Mouse (Mus musculus): Measurements from ENCODE around the gene Csnk2b. TPM values are rescaled to one million over a fixed set of nuclear protein-coding genes. Genes with fewer than 3 reads are reported as not detected.
"Not testable (repeated sequence)": the region's sequence is repeated elsewhere in the genome, so short reads cannot be mapped to it uniquely, and the experiment has no call there.

Gene Csnk2b
- polyA plus RNA-seq, 1 experiment from 2014 or later = 290 TPM

- no peak for DNase-seq (ENCODE audit: low spot score)
- no peak for ATAC-seq (ENCODE audit: insufficient number of reproducible peaks, low FRiP score, low TSS enrichment, low read depth)
- H3K36me3 ChIP-seq (ENCODE audit: control insufficient read depth, insufficient read depth, low read length) = no peaks in the 10 kb centered on the region
- no peak within 1 kb of the TSS for H3K27ac ChIP-seq (replicated peaks; ENCODE audit: low read depth, low read length)
- H3K4me3 ChIP-seq (ENCODE audit: low read depth, low read length) = no peak within 1 kb of the TSS
- no peak within 1 kb of the TSS for H3K9ac ChIP-seq (ENCODE audit: low read length)
- H3K4me1 ChIP-seq (ENCODE audit: control insufficient read depth, insufficient read depth, low read length) = peaks cover 10% of the 10 kb centered on the region
- no peak within 1 kb of the TSS for H3K4me2 ChIP-seq (ENCODE audit: low read depth, severe bottlenecking)
- H3K27me3 ChIP-seq (ENCODE audit: control insufficient read depth, insufficient read depth, low read length) = no peaks in the 10 kb centered on the region
- WGBS = 84% methylated on average over 15 of the region's 15 CpGs
- H3K9me3 ChIP-seq (ENCODE audit: control insufficient read depth, low read length) = no peaks in the 10 kb centered on the region
These were observed 9.8 kb upstream of the Csnk2b start, which contains the start of gene Apom for GRCm38 (mm10) chr17:35131500-35132173. Apom (minus strand) TSS chr17:35132050.

- no peak for ATAC-seq (ENCODE audit: insufficient number of reproducible peaks, low FRiP score, low TSS enrichment, low read depth)
- Histone ChIP-seq H3K9me3 (ENCODE audit: control insufficient read depth, low read length) (no peaks in the 10 kb centered on the region), H3K4me2 (ENCODE audit: low read depth, severe bottlenecking) (no peak overlapping the region), H3K4me3 (ENCODE audit: low read depth, low read length) (no peak overlapping the region), H3K9ac (ENCODE audit: low read length) (no peak overlapping the region), H3K4me1 (ENCODE audit: control insufficient read depth, insufficient read depth, low read length) (0 out of 2 replicates have a peak, but pooled peaks cover 8% of the 10 kb centered on the region), H3K36me3 (ENCODE audit: control insufficient read depth, insufficient read depth, low read length) (no peaks in the 10 kb centered on the region), H3K27me3 (ENCODE audit: control insufficient read depth, insufficient read depth, low read length) (no peaks in the 10 kb centered on the region), H3K27ac (replicated peaks; ENCODE audit: low read depth, low read length) (no peak overlapping the region)
- 86% methylated on average over 8 of the region's 8 CpGs for WGBS
- no peak for DNase-seq (ENCODE audit: low spot score)
These were observed 9.2 kb upstream of the Csnk2b start for GRCm38 (mm10) chr17:35131038-35131437.

GRCm38 (mm10) chr17:35128996-35129395 is 7.1 kb upstream of the Csnk2b start:
- DNase-seq (ENCODE audit: low spot score) = no peak
- no peaks in the 10 kb centered on the region for H3K27me3 ChIP-seq (ENCODE audit: control insufficient read depth, insufficient read depth, low read length)
- no peak overlapping the region for H3K9ac ChIP-seq (ENCODE audit: low read length)
- H3K4me2 ChIP-seq (ENCODE audit: low read depth, severe bottlenecking) = no peak overlapping the region
- no peak overlapping the region for H3K4me3 ChIP-seq (ENCODE audit: low read depth, low read length)
- H3K4me1 ChIP-seq (ENCODE audit: control insufficient read depth, insufficient read depth, low read length) = peaks cover 12% of the 10 kb centered on the region; the same call in 1 of the 2 replicates
- H3K27ac ChIP-seq (replicated peaks; ENCODE audit: low read depth, low read length) = no peak overlapping the region
- no peak for ATAC-seq (ENCODE audit: insufficient number of reproducible peaks, low FRiP score, low TSS enrichment, low read depth)
- no peaks in the 10 kb centered on the region for H3K9me3 ChIP-seq (ENCODE audit: control insufficient read depth, low read length)
- WGBS = 78% methylated on average over 11 of the region's 11 CpGs
- 0 out of 2 replicates have a peak, but pooled peaks cover 3% of the 10 kb centered on the region for H3K36me3 ChIP-seq (ENCODE audit: control insufficient read depth, insufficient read depth, low read length)

- WGBS = 73% methylated on average over 13 of the region's 13 CpGs
- Histone ChIP-seq H3K4me3 (ENCODE audit: low read depth, low read length) (peak overlapping the region; percentile 66), H3K27ac (replicated peaks; ENCODE audit: low read depth, low read length) (no peak overlapping the region), H3K9me3 (ENCODE audit: control insufficient read depth, low read length) (no peaks in the 10 kb centered on the region), H3K27me3 (ENCODE audit: control insufficient read depth, insufficient read depth, low read length) (no peaks in the 10 kb centered on the region), H3K9ac (ENCODE audit: low read length) (no peak overlapping the region), H3K4me2 (ENCODE audit: low read depth, severe bottlenecking) (peak overlapping the region; percentile 81), H3K36me3 (ENCODE audit: control insufficient read depth, insufficient read depth, low read length) (0 out of 2 replicates have a peak, but pooled peaks cover 3% of the 10 kb centered on the region), H3K4me1 (ENCODE audit: control insufficient read depth, insufficient read depth, low read length) (peaks cover 12% of the 10 kb centered on the region; the same call in 1 of the 2 replicates)
- no peak for ATAC-seq (ENCODE audit: insufficient number of reproducible peaks, low FRiP score, low TSS enrichment, low read depth)
- no peak for DNase-seq (ENCODE audit: low spot score)
These were observed 5.2 kb upstream of the Csnk2b start for GRCm38 (mm10) chr17:35127017-35127416.

GRCm38 (mm10) chr17:35126206-35126611 is 4.4 kb upstream of the Csnk2b start, which contains the start of gene D17H6S53E:
D17H6S53E (plus strand) TSS chr17:35126373.
- peak within 1 kb of the TSS; percentile 84 for H3K9ac ChIP-seq (ENCODE audit: low read length)
- ATAC-seq (ENCODE audit: insufficient number of reproducible peaks, low FRiP score, low TSS enrichment, low read depth) (0 out of 2 replicates have a peak, but pooled peaks have one; percentile 15), DNase-seq (ENCODE audit: low spot score) (peak; percentile 80)
- H3K27ac ChIP-seq (replicated peaks; ENCODE audit: low read depth, low read length) = peak within 1 kb of the TSS; percentile 47; the same call in 1 of the 2 replicates
- H3K4me2 ChIP-seq (ENCODE audit: low read depth, severe bottlenecking) = peak within 1 kb of the TSS; percentile 81
- H3K9me3 ChIP-seq (ENCODE audit: control insufficient read depth, low read length) = no peaks in the 10 kb centered on the region
- 0 out of 2 replicates have a peak, but pooled peaks cover 3% of the 10 kb centered on the region for H3K36me3 ChIP-seq (ENCODE audit: control insufficient read depth, insufficient read depth, low read length)
- WGBS = under 1% methylated on average over 33 of the region's 36 CpGs
- no peaks in the 10 kb centered on the region for H3K27me3 ChIP-seq (ENCODE audit: control insufficient read depth, insufficient read depth, low read length)
- H3K4me1 ChIP-seq (ENCODE audit: control insufficient read depth, insufficient read depth, low read length) = peaks cover 12% of the 10 kb centered on the region; the same call in 1 of the 2 replicates
- peak within 1 kb of the TSS; percentile 66 for H3K4me3 ChIP-seq (ENCODE audit: low read depth, low read length)

- 0 out of 2 replicates have a peak, but pooled peaks cover 3% of the 10 kb centered on the region for H3K36me3 ChIP-seq (ENCODE audit: control insufficient read depth, insufficient read depth, low read length)
- H3K9ac ChIP-seq (ENCODE audit: low read length) = peak overlapping the region; percentile 84; the same call in 1 of the 2 replicates
- H3K27me3 ChIP-seq (ENCODE audit: control insufficient read depth, insufficient read depth, low read length) = no peaks in the 10 kb centered on the region
- DNase-seq (ENCODE audit: low spot score) (no peak), ATAC-seq (ENCODE audit: insufficient number of reproducible peaks, low FRiP score, low TSS enrichment, low read depth) (no peak)
- no peaks in the 10 kb centered on the region for H3K9me3 ChIP-seq (ENCODE audit: control insufficient read depth, low read length)
- peak overlapping the region; percentile 66 for H3K4me3 ChIP-seq (ENCODE audit: low read depth, low read length)
- WGBS = 29% methylated on average over 6 of the region's 6 CpGs
- H3K4me2 ChIP-seq (ENCODE audit: low read depth, severe bottlenecking) = peak overlapping the region; percentile 81
- H3K4me1 ChIP-seq (ENCODE audit: control insufficient read depth, insufficient read depth, low read length) = peaks cover 12% of the 10 kb centered on the region; the same call in 1 of the 2 replicates
- no peak overlapping the region for H3K27ac ChIP-seq (replicated peaks; ENCODE audit: low read depth, low read length)
These were observed 3.7 kb upstream of the Csnk2b start for GRCm38 (mm10) chr17:35125578-35125977.

GRCm38 (mm10) chr17:35125081-35125480 is 3.2 kb upstream of the Csnk2b start:
- H3K4me2 ChIP-seq (ENCODE audit: low read depth, severe bottlenecking) = no peak overlapping the region
- no peak for DNase-seq (ENCODE audit: low spot score)
- H3K9me3 ChIP-seq (ENCODE audit: control insufficient read depth, low read length) = no peaks in the 10 kb centered on the region
- H3K9ac ChIP-seq (ENCODE audit: low read length) = no peak overlapping the region
- ATAC-seq (ENCODE audit: insufficient number of reproducible peaks, low FRiP score, low TSS enrichment, low read depth) = no peak
- 0 out of 2 replicates have a peak, but pooled peaks cover 3% of the 10 kb centered on the region for H3K36me3 ChIP-seq (ENCODE audit: control insufficient read depth, insufficient read depth, low read length)
- no peak overlapping the region for H3K27ac ChIP-seq (replicated peaks; ENCODE audit: low read depth, low read length)
- WGBS = 90% methylated on average over 1 of the region's 1 CpGs
- H3K27me3 ChIP-seq (ENCODE audit: control insufficient read depth, insufficient read depth, low read length) = no peaks in the 10 kb centered on the region
- H3K4me1 ChIP-seq (ENCODE audit: control insufficient read depth, insufficient read depth, low read length) = peaks cover 16% of the 10 kb centered on the region; the same call in 1 of the 2 replicates
- H3K4me3 ChIP-seq (ENCODE audit: low read depth, low read length) = no peak overlapping the region

- H3K4me3 ChIP-seq (ENCODE audit: low read depth, low read length); H3K36me3 ChIP-seq (ENCODE audit: control insufficient read depth, insufficient read depth, low read length); H3K27me3 ChIP-seq (ENCODE audit: control insufficient read depth, insufficient read depth, low read length); H3K27ac ChIP-seq (replicated peaks; ENCODE audit: low read depth, low read length); ATAC-seq (ENCODE audit: insufficient number of reproducible peaks, low FRiP score, low TSS enrichment, low read depth); H3K9ac ChIP-seq (ENCODE audit: low read length); H3K9me3 ChIP-seq (ENCODE audit: control insufficient read depth, low read length); DNase-seq (ENCODE audit: low spot score); H3K4me2 ChIP-seq (ENCODE audit: low read depth, severe bottlenecking): not testable (repeated sequence)
- 92% methylated on average over 12 of the region's 12 CpGs for WGBS
- peaks cover 19% of the 10 kb centered on the region; the same call in 1 of the 2 replicates for H3K4me1 ChIP-seq (ENCODE audit: control insufficient read depth, insufficient read depth, low read length)
These were observed 2.5 kb upstream of the Csnk2b start for GRCm38 (mm10) chr17:35124261-35124896.
